Mouse (Mus musculus) midbrain, embryonic 12.5 days (tissue): ENCODE data around the gene Greb1. TPM values are rescaled to one million over a fixed set of nuclear protein-coding genes. Genes with fewer than 3 reads are reported as not detected.

Experiments used
- ATAC-seq: fragments of 200-750 bp; cut with Nextera tagmentation; 2 replicates; pipeline ENCODE4 v1.8.0; 2017; ENCODE audit warnings: low read depth, moderate TSS enrichment, moderate library complexity; ENCODE audit not compliant: low FRiP score
- H3K27ac ChIP-seq: fragments of 300-500 bp; sonication (generic); replicated peaks from 2 replicates; pipeline ENCODE4 v1.5.1; 2016; ENCODE audit warnings: mild to moderate bottlenecking
- H3K27me3 ChIP-seq: fragments of 300-500 bp; sonication (generic); 2 replicates; pipeline ENCODE4 v1.6.1; 2016; ENCODE audit warnings: mild to moderate bottlenecking
- H3K36me3 ChIP-seq: fragments of 300-500 bp; sonication (generic); 2 replicates; pipeline ENCODE4 v1.6.1; 2016
- H3K4me1 ChIP-seq: fragments of 300-500 bp; sonication (generic); 2 replicates; pipeline ENCODE4 v1.6.1; 2016
- H3K4me2 ChIP-seq: fragments of 300-500 bp; sonication (generic); replicated peaks from 2 replicates; pipeline ENCODE4 v1.6.1; 2016; ENCODE audit warnings: mild to moderate bottlenecking, moderate library complexity
- H3K4me3 ChIP-seq: fragments of 300-500 bp; sonication (generic); 2 replicates; pipeline ENCODE4 v1.5.1; 2016; ENCODE audit warnings: mild to moderate bottlenecking
- H3K9ac ChIP-seq: fragments of 300-500 bp; sonication (generic); replicated peaks from 2 replicates; pipeline ENCODE4 v1.6.1; 2016; ENCODE audit warnings: mild to moderate bottlenecking, moderate library complexity
- H3K9me3 ChIP-seq: fragments of 300-500 bp; sonication (generic); 2 replicates; pipeline ENCODE4 v1.6.1; 2016; ENCODE audit warnings: mild to moderate bottlenecking
- WGBS: fragments of 180-500 bp; shearing (Covaris S2); methylation state at CpG from one replicate; pipeline ENCODE4 v1.1.7; 2016; 5-methylcytosine and 5-hydroxymethylcytosine counted together
- polyA plus RNA-seq: library from polyadenylated mRNA; unstranded; fragments of >200 nt; fragmentation: Nextera tagmentation; extraction: Ambion mirVana; gene quantifications from 2 replicates; pipeline ENCODE4 v1.2.1, GENCODE M21; 2016

Greb1 gene
- polyA plus RNA-seq, 1 experiment from 2014 or later = 7.0 TPM

DNA sequence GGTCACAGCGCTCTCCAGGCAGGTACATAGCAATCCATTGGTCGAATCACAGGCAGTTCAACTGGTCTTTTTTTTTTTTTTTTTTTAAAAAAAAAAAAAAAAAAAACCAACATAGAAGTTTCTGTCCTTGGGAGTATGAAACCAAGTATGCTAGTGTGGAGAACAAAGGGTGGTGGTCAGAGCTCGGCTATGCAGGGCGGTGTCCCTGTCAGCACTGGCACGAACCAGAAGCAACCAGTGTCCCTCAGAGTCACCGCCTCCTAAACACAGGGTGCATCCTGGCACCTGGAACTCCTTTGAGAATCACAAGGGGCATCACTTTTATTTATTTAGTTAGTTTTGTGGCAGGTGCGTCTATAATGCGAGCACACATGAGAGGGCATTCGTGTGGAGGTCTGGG lies 47.1 kb downstream of the Greb1 start:
- Histone ChIP-seq H3K27me3 (no peaks in the 10 kb centered on the region), H3K9me3 (no peaks in the 10 kb centered on the region), H3K4me1 (peaks cover 14% of the 10 kb centered on the region), H3K4me2 (no peak overlapping the region), H3K27ac (no peak overlapping the region), H3K4me3 (no peak overlapping the region), H3K36me3 (0 out of 2 replicates have a peak, but pooled peaks cover 8% of the 10 kb centered on the region), H3K9ac (no peak overlapping the region)
- WGBS = 76% methylated on average over 9 of the region's 9 CpGs
- no peak for ATAC-seq

DNA sequence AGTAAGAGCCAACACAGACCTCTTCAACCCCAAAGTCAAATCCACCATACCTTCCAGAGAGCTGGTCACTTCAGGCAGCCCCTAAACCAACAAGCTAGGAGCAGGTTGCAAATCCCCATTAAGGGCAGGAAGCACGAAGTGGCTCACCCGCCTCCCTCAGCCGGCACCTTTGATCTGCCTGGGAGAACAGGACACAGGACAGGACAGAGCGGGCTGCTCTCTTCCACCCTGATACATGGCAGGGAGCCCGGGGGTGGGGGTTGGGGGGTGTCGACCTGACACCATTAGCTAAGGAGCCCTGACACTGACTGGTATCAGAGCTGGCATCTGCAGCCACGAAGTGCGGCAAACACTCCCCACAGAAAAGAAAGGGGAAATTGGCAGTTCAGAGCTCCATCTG lies 47.6 kb downstream of the Greb1 start:
- Histone ChIP-seq H3K9me3 (no peaks in the 10 kb centered on the region), H3K4me2 (no peak overlapping the region), H3K4me3 (no peak overlapping the region), H3K4me1 (peaks cover 14% of the 10 kb centered on the region), H3K36me3 (0 out of 2 replicates have a peak, but pooled peaks cover 8% of the 10 kb centered on the region), H3K27ac (no peak overlapping the region), H3K27me3 (no peaks in the 10 kb centered on the region), H3K9ac (no peak overlapping the region)
- ATAC-seq = 0 out of 2 replicates have a peak, but pooled peaks have one; percentile 34
- WGBS = 16% methylated on average over 8 of the region's 8 CpGs

DNA sequence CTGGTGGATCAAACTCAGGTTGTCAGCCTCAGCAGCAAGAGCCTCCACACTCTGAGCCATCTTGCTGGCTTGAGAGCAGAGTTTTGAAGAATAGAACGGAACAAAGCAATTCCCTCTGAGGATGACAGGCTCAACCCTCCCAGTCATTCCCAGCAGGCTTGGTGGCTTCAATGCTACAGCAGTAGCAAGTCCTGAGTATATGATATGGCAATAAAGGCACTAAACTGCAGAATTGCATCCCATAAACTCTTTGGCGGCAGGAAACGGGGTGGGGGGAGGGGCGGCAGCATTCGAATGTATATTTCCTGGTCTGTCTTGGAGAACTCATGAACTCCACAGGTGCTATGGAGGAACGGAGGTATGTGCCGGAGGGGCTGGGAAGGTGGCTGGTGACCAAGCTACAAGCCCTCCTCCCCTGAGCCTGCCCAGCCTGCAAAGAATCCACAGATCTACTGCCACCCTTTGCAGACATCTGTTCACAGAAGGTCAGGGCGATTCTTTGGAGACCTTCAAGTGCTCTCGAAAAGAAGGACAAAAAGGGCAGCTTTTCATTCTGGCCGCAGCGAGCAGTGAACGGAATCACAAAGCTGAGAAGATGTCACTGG lies 48.3 kb downstream of the Greb1 start:
- Histone ChIP-seq H3K27ac (no peak overlapping the region), H3K9me3 (no peaks in the 10 kb centered on the region), H3K36me3 (0 out of 2 replicates have a peak, but pooled peaks cover 8% of the 10 kb centered on the region), H3K9ac (no peak overlapping the region), H3K4me1 (peaks cover 14% of the 10 kb centered on the region), H3K27me3 (no peaks in the 10 kb centered on the region), H3K4me3 (no peak overlapping the region), H3K4me2 (no peak overlapping the region)
- 53% methylated on average over 12 of the region's 12 CpGs for WGBS
- no peak for ATAC-seq

DNA sequence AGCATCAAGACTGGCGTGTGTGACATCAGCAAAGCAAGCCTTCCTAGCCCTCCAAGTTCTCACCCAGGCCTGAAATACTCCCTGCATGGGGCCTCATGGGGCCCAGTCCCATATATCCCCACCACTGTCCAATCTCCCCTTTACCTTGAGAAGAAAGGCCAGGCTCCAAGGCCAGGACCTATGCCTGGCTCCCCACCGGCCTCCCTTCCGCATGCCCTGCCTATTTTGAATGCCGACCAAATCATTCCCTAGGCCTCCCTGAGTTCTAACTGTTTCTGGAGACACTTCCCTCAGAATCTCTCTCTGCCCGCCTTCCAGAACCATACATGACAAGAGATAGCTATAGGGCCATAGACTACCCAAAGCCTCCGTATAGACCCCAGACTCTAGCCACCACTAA lies 49.1 kb downstream of the Greb1 start:
- Histone ChIP-seq H3K27me3 (no peaks in the 10 kb centered on the region), H3K4me1 (peaks cover 14% of the 10 kb centered on the region), H3K27ac (no peak overlapping the region), H3K9ac (no peak overlapping the region), H3K4me3 (no peak overlapping the region), H3K4me2 (no peak overlapping the region), H3K9me3 (no peaks in the 10 kb centered on the region), H3K36me3 (0 out of 2 replicates have a peak, but pooled peaks cover 8% of the 10 kb centered on the region)
- ATAC-seq = no peak
- WGBS = 90% methylated on average over 6 of the region's 6 CpGs

DNA sequence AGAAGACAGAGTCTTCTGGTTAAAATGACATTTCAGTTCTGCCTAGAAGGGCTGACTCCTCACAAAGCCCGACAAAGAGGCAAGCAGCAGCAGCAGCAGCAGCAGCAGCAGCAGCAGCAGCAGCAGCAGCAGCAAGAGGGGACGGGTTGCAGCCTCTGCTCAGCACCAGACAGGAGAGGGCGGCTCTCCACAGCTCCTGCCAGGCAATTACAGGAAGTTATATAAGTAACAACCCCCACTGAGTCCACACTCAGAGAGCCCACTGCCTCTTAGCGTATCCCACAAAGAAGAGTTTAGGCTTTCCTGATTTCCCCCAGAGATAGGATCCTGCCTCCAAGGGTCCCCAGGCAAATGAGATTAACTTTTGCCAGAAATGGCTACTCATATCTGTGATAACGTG lies 60.6 kb downstream of the Greb1 start:
- 27% methylated on average over 5 of the region's 5 CpGs for WGBS
- Histone ChIP-seq H3K9me3 (no peaks in the 10 kb centered on the region), H3K4me2 (0 out of 2 replicates have a peak overlapping the region, but pooled peaks have one; percentile 4), H3K36me3 (no peaks in the 10 kb centered on the region), H3K27me3 (no peaks in the 10 kb centered on the region), H3K4me3 (no peak overlapping the region), H3K27ac (no peak overlapping the region; the same call in 1 of the 2 replicates), H3K9ac (no peak overlapping the region), H3K4me1 (peaks cover 10% of the 10 kb centered on the region; the same call in 1 of the 2 replicates)
- no peak for ATAC-seq

DNA sequence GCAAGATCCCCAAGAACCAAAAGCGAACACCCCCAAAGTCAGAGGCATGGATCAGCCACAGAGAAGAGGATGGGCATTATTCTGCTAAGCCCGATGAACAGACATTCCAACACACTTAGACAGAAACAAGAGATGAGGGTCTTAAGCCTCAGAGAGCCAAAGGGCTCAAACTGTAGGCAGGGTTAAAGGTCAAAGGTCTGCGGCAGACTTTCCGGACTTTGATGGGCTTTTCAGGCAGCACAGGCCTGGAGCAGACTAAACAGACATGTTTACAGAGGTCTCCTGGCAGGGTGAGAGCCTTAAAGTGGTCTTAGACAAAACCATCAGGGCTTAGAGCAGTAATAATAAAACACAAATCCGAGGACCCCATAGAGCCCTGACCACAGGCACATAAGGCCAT lies 63.4 kb downstream of the Greb1 start:
- H3K4me3 ChIP-seq = no peak overlapping the region
- no peaks in the 10 kb centered on the region for H3K36me3 ChIP-seq
- no peak overlapping the region for H3K4me2 ChIP-seq
- no peak overlapping the region for H3K9ac ChIP-seq
- no peak for ATAC-seq
- 15% methylated on average over 5 of the region's 5 CpGs for WGBS
- no peaks in the 10 kb centered on the region for H3K27me3 ChIP-seq
- no peak overlapping the region for H3K27ac ChIP-seq
- H3K9me3 ChIP-seq = no peaks in the 10 kb centered on the region
- H3K4me1 ChIP-seq = peaks cover 10% of the 10 kb centered on the region; the same call in 1 of the 2 replicates

DNA sequence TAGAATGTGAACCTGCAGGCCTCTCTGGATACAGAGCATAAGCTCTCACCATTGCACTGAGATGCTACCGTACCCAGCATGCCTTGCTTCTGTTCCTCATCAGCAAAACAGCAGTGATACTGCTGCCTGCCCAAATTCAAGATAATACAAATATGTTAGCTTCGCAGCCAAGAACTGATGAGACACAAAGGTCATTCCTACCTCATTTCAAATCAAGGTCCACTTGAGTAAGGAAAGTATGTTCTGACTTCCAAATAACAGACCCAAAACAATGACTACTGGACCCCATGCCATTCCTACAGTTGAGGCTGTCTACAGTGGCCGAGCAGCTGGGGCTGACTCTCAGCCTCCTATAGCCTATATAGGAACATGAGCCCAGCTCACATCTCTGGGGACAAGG lies 66.0 kb downstream of the Greb1 start:
- H3K4me3 ChIP-seq = no peak overlapping the region
- H3K27ac ChIP-seq = no peak overlapping the region
- no peaks in the 10 kb centered on the region for H3K9me3 ChIP-seq
- 90% methylated on average over 3 of the region's 3 CpGs for WGBS
- no peak overlapping the region for H3K9ac ChIP-seq
- no peaks in the 10 kb centered on the region for H3K27me3 ChIP-seq
- H3K36me3 ChIP-seq = 0 out of 2 replicates have a peak, but pooled peaks cover 4% of the 10 kb centered on the region
- H3K4me1 ChIP-seq = peaks cover 17% of the 10 kb centered on the region
- H3K4me2 ChIP-seq = no peak overlapping the region
- ATAC-seq = no peak

DNA sequence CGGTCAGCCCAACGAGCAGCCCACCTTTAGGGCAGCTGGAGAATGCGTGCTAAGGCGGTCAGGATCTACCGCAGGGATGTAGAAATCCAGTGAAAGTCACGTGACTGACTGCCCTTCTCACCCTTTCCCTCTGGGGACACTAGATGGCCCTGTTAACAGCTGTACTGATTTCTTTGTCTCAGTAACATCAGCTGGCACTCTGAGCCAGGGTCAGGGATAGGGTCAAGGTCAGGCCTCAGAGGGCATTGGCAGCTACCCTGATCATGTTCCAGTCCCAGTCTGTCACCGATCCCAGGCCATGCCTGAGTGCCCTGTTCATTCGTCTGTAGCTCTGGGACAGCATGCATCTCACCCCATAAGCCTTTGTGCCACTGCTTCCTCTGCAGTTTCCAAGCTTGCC lies 66.7 kb downstream of the Greb1 start:
- Histone ChIP-seq H3K4me2 (no peak overlapping the region), H3K9me3 (no peaks in the 10 kb centered on the region), H3K9ac (no peak overlapping the region), H3K27ac (no peak overlapping the region), H3K36me3 (0 out of 2 replicates have a peak, but pooled peaks cover 4% of the 10 kb centered on the region), H3K4me3 (no peak overlapping the region), H3K27me3 (no peaks in the 10 kb centered on the region), H3K4me1 (peaks cover 17% of the 10 kb centered on the region)
- no peak for ATAC-seq
- WGBS = 47% methylated on average over 8 of the region's 8 CpGs

DNA sequence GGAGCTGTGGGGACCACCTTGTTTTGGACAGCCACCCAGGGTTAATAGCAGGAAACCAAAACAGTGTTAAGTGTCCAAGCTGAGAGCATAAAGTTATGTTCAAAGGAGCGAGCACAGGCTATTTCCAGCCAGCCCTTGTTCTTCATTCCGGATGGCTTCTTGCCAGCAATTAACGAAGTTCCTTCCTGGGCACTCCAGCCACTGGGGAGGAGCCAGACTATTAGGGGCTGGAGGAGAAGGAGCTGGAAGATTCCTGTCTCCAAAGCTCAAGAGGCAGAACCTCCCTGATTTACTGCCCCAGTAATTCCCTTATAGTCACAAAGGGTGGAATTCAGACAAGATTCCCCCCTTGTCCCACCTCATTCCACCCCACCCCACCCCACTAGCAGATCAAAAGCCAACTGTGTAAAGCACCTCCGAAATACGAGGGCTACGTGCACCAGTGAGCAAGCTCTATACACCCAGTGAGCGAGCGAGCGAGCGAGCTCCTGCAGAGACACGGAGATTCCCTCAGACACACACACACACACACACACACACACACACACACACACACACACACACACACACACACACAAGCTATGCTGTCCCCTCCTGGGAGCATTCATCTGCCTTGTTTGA lies 69.5 kb downstream of the Greb1 start:
- no peak for ATAC-seq
- no peak overlapping the region for H3K9ac ChIP-seq
- no peaks in the 10 kb centered on the region for H3K9me3 ChIP-seq
- H3K4me3 ChIP-seq = no peak overlapping the region
- 0 out of 2 replicates have a peak, but pooled peaks cover 4% of the 10 kb centered on the region for H3K36me3 ChIP-seq
- H3K4me1 ChIP-seq = peaks cover 12% of the 10 kb centered on the region; the same call in 1 of the 2 replicates
- H3K4me2 ChIP-seq = no peak overlapping the region
- 25% methylated on average over 11 of the region's 11 CpGs for WGBS
- no peaks in the 10 kb centered on the region for H3K27me3 ChIP-seq
- H3K27ac ChIP-seq = no peak overlapping the region

DNA sequence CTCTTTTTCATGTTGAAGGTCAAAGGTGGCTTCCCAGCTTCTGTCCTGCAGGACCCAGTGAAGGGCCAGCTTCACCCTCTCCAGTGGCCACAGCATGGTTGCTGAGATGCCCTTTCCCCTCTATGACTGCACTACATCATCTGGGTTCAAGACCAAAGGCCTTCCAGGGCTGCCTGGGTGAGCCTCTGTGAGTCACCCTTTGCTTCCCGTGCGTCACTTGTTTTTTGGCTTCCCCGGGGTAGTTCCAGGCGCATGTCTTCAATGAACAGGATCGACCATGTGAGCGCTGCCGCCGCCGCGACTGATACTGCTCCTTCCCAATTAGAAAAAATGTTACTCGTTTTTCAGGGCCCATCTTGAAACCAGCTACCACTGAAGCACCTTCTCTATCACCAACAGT lies 70.5 kb downstream of the Greb1 start:
- no peak overlapping the region for H3K9ac ChIP-seq
- H3K4me1 ChIP-seq = peaks cover 12% of the 10 kb centered on the region; the same call in 1 of the 2 replicates
- H3K27me3 ChIP-seq = no peaks in the 10 kb centered on the region
- H3K27ac ChIP-seq = no peak overlapping the region
- 88% methylated on average over 11 of the region's 11 CpGs for WGBS
- H3K36me3 ChIP-seq = 0 out of 2 replicates have a peak, but pooled peaks cover 4% of the 10 kb centered on the region
- ATAC-seq = no peak
- no peak overlapping the region for H3K4me3 ChIP-seq
- no peak overlapping the region for H3K4me2 ChIP-seq
- H3K9me3 ChIP-seq = no peaks in the 10 kb centered on the region

DNA sequence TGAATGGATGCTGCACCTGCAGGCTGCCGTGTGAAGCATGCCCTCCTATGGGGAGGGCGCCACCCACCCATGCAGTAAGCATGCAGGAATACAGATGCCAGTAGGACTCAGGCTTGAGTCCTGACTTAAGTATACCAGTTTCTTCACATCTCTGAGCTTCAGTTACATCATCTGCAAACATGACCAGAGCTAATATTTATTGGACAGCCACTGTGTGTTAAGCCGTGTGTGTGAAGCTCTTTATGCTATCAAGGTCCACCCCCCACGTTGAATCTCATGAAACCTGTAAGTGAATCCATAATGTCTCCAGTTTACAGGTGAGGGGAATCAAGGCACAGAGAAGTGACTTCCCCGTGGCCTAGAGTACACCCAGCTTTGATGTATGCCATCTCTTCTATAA lies 72.5 kb downstream of the Greb1 start:
- H3K4me1 ChIP-seq = peaks cover 12% of the 10 kb centered on the region; the same call in 1 of the 2 replicates
- H3K27me3 ChIP-seq = no peaks in the 10 kb centered on the region
- no peak overlapping the region for H3K9ac ChIP-seq
- no peak for ATAC-seq
- H3K36me3 ChIP-seq = 0 out of 2 replicates have a peak, but pooled peaks cover 5% of the 10 kb centered on the region
- WGBS = 83% methylated on average over 5 of the region's 5 CpGs
- H3K27ac ChIP-seq = no peak overlapping the region
- no peak overlapping the region for H3K4me3 ChIP-seq
- H3K9me3 ChIP-seq = no peaks in the 10 kb centered on the region
- H3K4me2 ChIP-seq = no peak overlapping the region

DNA sequence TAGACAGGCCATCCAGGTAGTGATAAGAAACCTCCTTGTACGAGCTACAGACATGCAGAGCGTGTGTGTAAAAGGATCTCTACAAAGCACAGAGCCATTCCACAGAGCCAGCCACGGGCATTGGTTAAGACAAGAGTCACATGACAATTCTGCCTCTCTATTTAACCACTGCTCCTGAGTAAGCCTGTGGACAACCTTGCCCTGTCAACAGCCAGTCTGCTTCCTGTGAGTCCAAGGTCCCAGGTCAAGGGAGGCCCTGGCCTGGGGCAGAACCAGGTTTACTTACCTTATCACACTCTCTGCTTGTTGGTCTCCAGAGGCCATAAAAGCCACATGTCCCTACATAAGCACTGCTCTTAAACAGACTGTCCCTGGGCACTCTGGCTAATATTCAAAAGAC lies 74.5 kb downstream of the Greb1 start:
- ATAC-seq = no peak
- Histone ChIP-seq H3K27me3 (no peaks in the 10 kb centered on the region), H3K9me3 (no peaks in the 10 kb centered on the region), H3K4me2 (no peak overlapping the region), H3K36me3 (peaks cover 14% of the 10 kb centered on the region; the same call in 1 of the 2 replicates), H3K4me3 (no peak overlapping the region), H3K27ac (no peak overlapping the region), H3K4me1 (peaks cover 3% of the 10 kb centered on the region; the same call in 1 of the 2 replicates), H3K9ac (no peak overlapping the region)
- whole genome bisulfite sequencing = 82% methylated on average over 3 of the region's 3 CpGs
